Mouse (Mus musculus) forebrain, embryonic 16.5 days (tissue): ENCODE measurements around the gene Gm37240. TPM values are rescaled to one million over a fixed set of nuclear protein-coding genes. Genes with fewer than 3 reads are reported as not detected.
A peak's percentile ranks its signal among the peaks of the same experiment; 100 is the strongest.

ENCODE experiments used
- ATAC-seq: fragments of 200-750 bp; cut with Nextera tagmentation; 2 replicates; pipeline ENCODE4 v1.8.0; 2017; ENCODE audit warnings: mild to moderate bottlenecking, moderate library complexity
- H3K27ac ChIP-seq: fragments of 300-500 bp; sonication (generic); 2 replicates; pipeline ENCODE4 v1.5.1; 2014; ENCODE audit warnings: low read length, control low read depth
- H3K27me3 ChIP-seq: fragments of 300-500 bp; sonication (generic); replicated peaks from 2 replicates; pipeline ENCODE4 v1.6.1; 2014; ENCODE audit warnings: low read length; ENCODE audit not compliant: control insufficient read depth, insufficient read depth
- H3K36me3 ChIP-seq: fragments of 300-500 bp; sonication (generic); 2 replicates; pipeline ENCODE4 v1.6.1; 2014; ENCODE audit not compliant: control insufficient read depth, insufficient read depth
- H3K4me1 ChIP-seq: fragments of 300-500 bp; sonication (generic); replicated peaks from 2 replicates; pipeline ENCODE4 v1.6.1; 2014; ENCODE audit warnings: low read length; ENCODE audit not compliant: control insufficient read depth, insufficient read depth
- H3K4me2 ChIP-seq: fragments of 300-500 bp; sonication (generic); 2 replicates; pipeline ENCODE4 v1.6.1; 2014; ENCODE audit warnings: mild to moderate bottlenecking, low read length, control low read depth
- H3K4me3 ChIP-seq: fragments of 300-500 bp; sonication (generic); replicated peaks from 2 replicates; pipeline ENCODE4 v1.5.1; 2014; ENCODE audit warnings: mild to moderate bottlenecking, low read length, control low read depth
- H3K9ac ChIP-seq: fragments of 300-500 bp; sonication (generic); replicated peaks from 2 replicates; pipeline ENCODE4 v1.6.1; 2014; ENCODE audit warnings: low read depth, low read length, control low read depth
- H3K9me3 ChIP-seq: fragments of 300-500 bp; sonication (generic); 2 replicates; pipeline ENCODE4 v1.6.1; 2016; ENCODE audit warnings: low read length; ENCODE audit not compliant: control insufficient read depth
- WGBS: fragments of 180-500 bp; shearing (Covaris S2); extraction: QIAGEN DNeasy Blood & Tissue Kit; methylation state at CpG from one replicate; pipeline ENCODE4 v1.1.7; 2014; 5-methylcytosine and 5-hydroxymethylcytosine counted together
- polyA plus RNA-seq: library from polyadenylated mRNA; unstranded; fragments of >200 nt; fragmentation: Nextera tagmentation; extraction: Ambion mirVana; gene quantifications from 2 replicates; pipeline ENCODE4 v1.2.1, GENCODE M21; 2015

The Gm37240 gene
- polyA plus RNA-seq, 1 experiment from 2014 or later: 1.6 TPM

- Histone ChIP-seq H3K27me3 (no peaks in the 10 kb centered on the region), H3K4me2 (no peak overlapping the region), H3K9ac (no peak overlapping the region), H3K4me3 (no peak overlapping the region), H3K36me3 (no peaks in the 10 kb centered on the region), H3K4me1 (no peaks in the 10 kb centered on the region), H3K27ac (no peak overlapping the region), H3K9me3 (no peaks in the 10 kb centered on the region)
- no peak for ATAC-seq
- 82% methylated on average over 3 of the region's 3 CpGs for WGBS
These were observed 209.4 kb downstream of the Gm37240 start for GRCm38 (mm10) chr3:85677952-85678351.

- ATAC-seq: no peak
- no peaks in the 10 kb centered on the region for H3K27me3 ChIP-seq
- H3K36me3 ChIP-seq: no peaks in the 10 kb centered on the region
- no peaks in the 10 kb centered on the region for H3K4me1 ChIP-seq
- H3K4me2 ChIP-seq: no peak overlapping the region
- WGBS: 84% methylated on average over 8 of the region's 8 CpGs
- no peak overlapping the region for H3K27ac ChIP-seq
- no peaks in the 10 kb centered on the region for H3K9me3 ChIP-seq
- no peak overlapping the region for H3K4me3 ChIP-seq
- no peak overlapping the region for H3K9ac ChIP-seq
These were observed 210.2 kb downstream of the Gm37240 start for GRCm38 (mm10) chr3:85677133-85677532.

- no peak for ATAC-seq
- no peaks in the 10 kb centered on the region for H3K27me3 ChIP-seq
- H3K36me3 ChIP-seq: no peaks in the 10 kb centered on the region
- H3K27ac ChIP-seq: no peak overlapping the region
- peaks cover 5% of the 10 kb centered on the region; the same call in 1 of the 2 replicates for H3K4me1 ChIP-seq
- no peak overlapping the region for H3K4me3 ChIP-seq
- no peaks in the 10 kb centered on the region for H3K9me3 ChIP-seq
- no peak overlapping the region for H3K4me2 ChIP-seq
- 71% methylated on average over 6 of the region's 6 CpGs for WGBS
- no peak overlapping the region for H3K9ac ChIP-seq
These were observed 217.5 kb downstream of the Gm37240 start for GRCm38 (mm10) chr3:85669844-85670243.

- peaks cover 5% of the 10 kb centered on the region for H3K4me1 ChIP-seq
- no peaks in the 10 kb centered on the region for H3K27me3 ChIP-seq
- H3K4me3 ChIP-seq: no peak overlapping the region
- no peak overlapping the region for H3K4me2 ChIP-seq
- WGBS: 90% methylated on average over 6 of the region's 6 CpGs
- H3K9ac ChIP-seq: no peak overlapping the region
- peak overlapping the region; percentile 32; the same call in 1 of the 2 replicates for H3K27ac ChIP-seq
- no peaks in the 10 kb centered on the region for H3K36me3 ChIP-seq
- no peaks in the 10 kb centered on the region for H3K9me3 ChIP-seq
- no peak for ATAC-seq
These were observed 219.6 kb downstream of the Gm37240 start for GRCm38 (mm10) chr3:85667683-85668082.

GRCm38 (mm10) chr3:85666736-85667135 lies 220.6 kb downstream of the Gm37240 start:
- no peak overlapping the region for H3K4me2 ChIP-seq
- no peaks in the 10 kb centered on the region for H3K27me3 ChIP-seq
- H3K9ac ChIP-seq: no peak overlapping the region
- no peaks in the 10 kb centered on the region for H3K36me3 ChIP-seq
- peaks cover 12% of the 10 kb centered on the region for H3K4me1 ChIP-seq
- no peaks in the 10 kb centered on the region for H3K9me3 ChIP-seq
- WGBS: 73% methylated on average over 12 of the region's 12 CpGs
- ATAC-seq: peak; percentile 26; the same call in 1 of the 2 replicates
- H3K27ac ChIP-seq: no peak overlapping the region
- H3K4me3 ChIP-seq: no peak overlapping the region

GRCm38 (mm10) chr3:85666166-85666565 lies 221.2 kb downstream of the Gm37240 start:
- H3K9me3 ChIP-seq: no peaks in the 10 kb centered on the region
- peaks cover 15% of the 10 kb centered on the region for H3K4me1 ChIP-seq
- 82% methylated on average over 3 of the region's 3 CpGs for WGBS
- H3K36me3 ChIP-seq: no peaks in the 10 kb centered on the region
- no peaks in the 10 kb centered on the region for H3K27me3 ChIP-seq
- H3K4me3 ChIP-seq: no peak overlapping the region
- H3K27ac ChIP-seq: no peak overlapping the region
- H3K9ac ChIP-seq: no peak overlapping the region
- no peak overlapping the region for H3K4me2 ChIP-seq
- no peak for ATAC-seq

- ATAC-seq: 0 out of 2 replicates have a peak, but pooled peaks have one; percentile 12
- no peaks in the 10 kb centered on the region for H3K36me3 ChIP-seq
- no peaks in the 10 kb centered on the region for H3K9me3 ChIP-seq
- no peak overlapping the region for H3K4me3 ChIP-seq
- H3K4me2 ChIP-seq: no peak overlapping the region
- no peak overlapping the region for H3K27ac ChIP-seq
- 82% methylated on average over 10 of the region's 10 CpGs for WGBS
- H3K9ac ChIP-seq: no peak overlapping the region
- H3K4me1 ChIP-seq: peaks cover 15% of the 10 kb centered on the region
- H3K27me3 ChIP-seq: no peaks in the 10 kb centered on the region
These were observed 222.6 kb downstream of the Gm37240 start for GRCm38 (mm10) chr3:85664591-85665171.

- H3K9me3 ChIP-seq: no peaks in the 10 kb centered on the region
- H3K4me1 ChIP-seq: peaks cover 15% of the 10 kb centered on the region
- H3K36me3 ChIP-seq: no peaks in the 10 kb centered on the region
- no peaks in the 10 kb centered on the region for H3K27me3 ChIP-seq
- no peak for ATAC-seq
- no peak overlapping the region for H3K27ac ChIP-seq
- H3K4me2 ChIP-seq: no peak overlapping the region
- no peak overlapping the region for H3K9ac ChIP-seq
- no peak overlapping the region for H3K4me3 ChIP-seq
- 76% methylated on average over 5 of the region's 5 CpGs for WGBS
These were observed 223.5 kb downstream of the Gm37240 start for GRCm38 (mm10) chr3:85663826-85664225.

GRCm38 (mm10) chr3:85661926-85662813 lies 225.1 kb downstream of the Gm37240 start:
- Histone ChIP-seq H3K27ac (peak overlapping the region; percentile 76), H3K4me3 (no peak overlapping the region), H3K9ac (no peak overlapping the region), H3K36me3 (no peaks in the 10 kb centered on the region), H3K27me3 (no peaks in the 10 kb centered on the region), H3K9me3 (no peaks in the 10 kb centered on the region), H3K4me2 (no peak overlapping the region), H3K4me1 (peaks cover 15% of the 10 kb centered on the region)
- WGBS: 42% methylated on average over 10 of the region's 10 CpGs
- peak; percentile 41; the same call in 1 of the 2 replicates for ATAC-seq
